Mouse (Mus musculus): ENCODE measurements around the gene Elmo3.

The Elmo3 gene

DNA sequence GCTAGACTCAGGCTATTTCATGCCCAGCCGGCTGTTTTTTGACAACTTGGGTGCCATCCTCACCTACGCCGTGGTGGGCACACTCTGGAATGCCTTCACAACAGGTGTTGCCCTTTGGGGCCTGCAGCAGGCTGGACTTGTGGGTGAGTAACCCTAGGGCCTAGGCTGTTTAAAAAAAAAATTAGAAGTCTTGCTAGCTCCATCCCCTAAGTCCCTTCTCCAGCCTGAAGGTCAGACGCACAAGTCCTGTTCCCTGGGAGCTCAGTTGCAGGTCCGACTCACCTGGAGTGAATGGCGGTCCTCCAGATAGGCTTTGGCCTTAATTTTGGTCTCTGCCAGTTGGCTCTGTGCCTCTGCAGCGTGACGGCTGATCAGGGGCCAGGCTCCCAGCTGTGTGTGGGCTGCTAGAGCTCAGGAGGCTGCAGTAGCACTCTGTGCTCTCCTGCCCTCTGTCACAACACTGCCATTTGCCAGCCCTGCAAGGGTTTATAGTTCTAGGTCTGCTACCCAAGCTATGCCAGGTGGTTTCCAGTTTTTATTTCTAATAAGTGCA is 48.3 kb downstream of the Elmo3 start:
- in situ Hi-C loops (cut with MboI, MseI) = no loop called here

DNA sequence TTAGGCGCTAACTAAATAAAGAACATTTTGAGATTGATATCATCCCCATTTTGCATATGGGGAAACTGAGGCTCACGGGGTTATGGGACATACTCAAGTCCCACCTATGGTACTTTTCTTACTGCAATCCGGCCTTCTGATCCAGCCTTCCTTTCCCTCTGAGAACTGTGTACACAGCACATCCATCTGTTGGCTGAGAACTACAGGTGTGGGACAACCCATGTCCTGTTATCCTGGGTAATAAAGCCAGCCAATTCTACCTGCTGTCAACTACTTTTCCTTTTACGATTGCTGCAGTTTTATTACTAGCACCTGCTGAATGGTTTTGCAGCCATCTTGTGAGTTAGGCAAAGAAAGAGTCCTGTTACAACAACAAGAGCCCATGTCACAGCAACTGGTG is 49.1 kb downstream of the Elmo3 start:
- in situ Hi-C loops (cut with MboI, MseI) = no loop called here

DNA sequence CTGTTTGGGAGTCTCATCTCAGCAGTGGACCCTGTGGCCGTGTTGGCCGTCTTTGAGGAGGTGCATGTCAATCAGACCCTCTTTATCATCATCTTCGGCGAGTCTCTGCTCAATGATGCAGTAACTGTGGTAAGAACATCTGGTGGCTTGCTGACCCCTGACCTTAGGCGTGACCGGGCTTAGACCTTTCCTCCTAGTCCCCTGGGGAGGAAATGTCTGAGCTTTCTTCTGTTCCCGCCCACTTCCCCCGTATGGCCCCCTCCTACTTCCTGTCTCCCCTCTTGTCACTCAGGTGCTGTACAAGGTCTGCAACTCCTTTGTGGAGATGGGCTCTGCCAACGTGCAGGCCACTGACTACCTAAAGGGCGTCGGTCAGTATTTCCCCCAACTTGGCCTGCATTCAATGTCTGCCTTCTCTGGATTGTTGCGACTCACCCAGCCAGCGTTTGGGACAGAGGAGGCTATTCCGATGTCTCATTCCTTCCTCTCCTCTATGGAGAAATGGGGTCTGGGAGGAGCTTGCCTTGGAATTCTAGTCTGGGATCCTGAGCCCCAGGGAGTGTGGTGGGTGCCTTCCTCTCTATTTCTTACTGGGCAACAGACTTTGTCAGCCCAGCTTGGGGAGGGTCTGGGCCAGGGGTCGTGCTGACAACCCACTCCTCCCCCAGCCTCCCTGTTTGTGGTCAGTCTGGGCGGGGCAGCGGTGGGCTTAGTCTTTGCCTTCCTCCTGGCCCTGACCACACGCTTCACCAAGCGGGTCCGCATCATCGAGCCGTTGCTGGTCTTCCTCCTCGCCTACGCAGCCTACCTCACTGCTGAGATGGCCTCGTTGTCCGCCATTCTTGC is 50.0 kb downstream of the Elmo3 start:
- in situ Hi-C loops (cut with MboI, MseI) = no loop called here

DNA sequence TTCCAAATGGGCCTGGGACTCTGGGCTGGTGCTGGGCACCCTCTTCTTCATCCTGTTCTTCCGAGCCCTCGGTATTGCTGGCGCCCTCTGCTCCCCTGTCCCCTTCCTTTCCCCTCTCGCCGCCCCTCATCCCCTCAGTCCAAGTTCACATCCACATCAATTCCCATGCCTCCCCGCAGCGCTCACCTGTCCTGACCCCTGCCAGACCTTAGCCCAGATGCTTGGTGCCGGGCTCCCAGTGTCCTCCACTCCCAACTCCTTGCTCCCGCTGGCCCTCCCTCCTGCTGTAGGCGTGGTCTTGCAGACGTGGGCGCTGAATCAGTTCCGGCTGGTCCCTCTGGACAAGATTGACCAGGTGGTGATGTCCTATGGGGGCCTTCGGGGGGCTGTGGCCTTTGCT is 51.3 kb downstream of the Elmo3 start:
- in situ Hi-C loops (cut with MboI, MseI) = no loop called here

DNA sequence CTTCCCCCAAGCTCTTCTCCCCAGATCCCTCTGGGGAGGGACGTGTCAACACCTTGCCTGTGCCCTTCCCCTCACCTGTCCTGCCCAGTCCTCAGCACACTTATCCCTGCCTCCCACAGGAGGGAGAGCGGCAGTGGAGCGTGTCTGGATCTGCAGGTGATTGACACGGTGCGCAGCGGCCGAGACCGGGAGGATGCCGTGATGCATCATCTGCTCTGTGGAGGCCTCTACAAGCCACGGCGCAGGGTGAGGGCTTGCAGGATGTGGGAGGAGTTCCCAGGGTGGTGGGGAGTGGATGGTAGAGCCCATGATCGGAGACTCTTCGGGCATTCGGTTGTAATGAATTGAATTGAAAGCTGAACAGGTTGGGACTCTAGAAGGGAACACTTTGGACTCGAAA is 53.8 kb downstream of the Elmo3 start:
- in situ Hi-C loops (cut with MboI, MseI) = no loop called here

DNA sequence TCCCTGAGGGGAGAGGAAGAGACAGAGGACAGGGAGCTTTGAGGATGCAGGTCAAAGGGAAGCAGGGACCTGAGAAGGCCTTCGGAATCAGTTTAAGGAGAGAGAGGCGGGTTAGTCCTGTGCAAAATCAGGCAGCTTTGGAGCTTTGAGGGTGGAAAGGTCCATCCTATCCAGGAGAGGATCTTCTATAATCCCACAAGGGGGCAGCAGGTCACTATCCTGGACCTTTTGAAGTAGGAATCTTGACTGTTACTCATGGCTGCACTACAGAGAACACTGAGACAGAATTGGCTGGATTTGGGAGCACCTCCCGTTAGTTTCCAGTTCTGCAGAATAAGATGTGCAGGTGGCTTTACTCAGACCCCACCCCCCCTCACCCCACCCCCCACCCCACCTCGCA is 54.2 kb downstream of the Elmo3 start:
- in situ Hi-C loops (cut with MboI, MseI) = no loop called here
